Mouse (Mus musculus) brain, embryonic 14.5 days (tissue): Measurements from ENCODE around the gene Chmp1a.
"Not testable (repeated sequence)": the region's sequence is repeated elsewhere in the genome, so short reads cannot be mapped to it uniquely, and the experiment has no call there.

Source experiments
- CTCF ChIP-seq: fragments of 200-500 bp; IDR thresholded peaks from 2 replicates; pipeline ENCODE4 v1.5.1; 2012; ENCODE audit warnings: inconsistent platforms, mild to moderate bottlenecking, moderate library complexity, borderline replicate concordance; ENCODE audit not compliant: insufficient read depth, insufficient read length; ENCODE audit errors: extremely low read depth
- POLR2A ChIP-seq: fragments of 200-500 bp; IDR thresholded peaks from 2 replicates; pipeline ENCODE4 v1.6.1; 2012; ENCODE audit warnings: mild to moderate bottlenecking, inconsistent platforms, borderline replicate concordance; ENCODE audit not compliant: poor library complexity, insufficient read depth, insufficient read length, severe bottlenecking; ENCODE audit errors: extremely low read depth

DNA sequence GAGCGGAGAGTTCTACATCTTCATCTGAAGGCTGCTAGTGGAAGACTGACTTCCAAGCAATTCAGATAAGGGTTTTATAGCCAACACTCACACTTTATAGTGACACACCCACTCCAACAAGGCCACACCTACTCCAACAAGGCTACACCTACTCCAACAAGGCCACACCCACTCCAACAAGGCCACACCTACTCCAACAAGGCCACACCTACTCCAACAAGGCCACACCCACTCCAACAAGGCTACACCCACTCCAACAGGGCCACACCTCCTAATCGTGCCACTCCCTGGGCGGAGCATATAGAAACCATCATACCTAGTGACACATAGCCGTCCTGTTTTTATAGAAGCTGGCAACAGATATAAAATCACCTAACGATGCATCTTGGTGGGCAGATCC lies 15.5 kb downstream of the Chmp1a start:
- TF ChIP-seq CTCF, POLR2A: not testable (repeated sequence)
